Mouse (Mus musculus) ES-E14 (cell line): ENCODE measurements around the gene Ufd1.

Source experiments
- CHD2 ChIP-seq: IDR thresholded peaks from 2 replicates; pipeline ENCODE4 v1.6.1; 2014; ENCODE audit warnings: mild to moderate bottlenecking, low read depth, low read length, inconsistent platforms
- HCFC1 ChIP-seq: IDR thresholded peaks from 2 replicates; pipeline ENCODE4 v1.6.1; 2012; ENCODE audit warnings: low read length, inconsistent platforms, borderline replicate concordance; ENCODE audit not compliant: insufficient read depth
- MAFK ChIP-seq: IDR thresholded peaks from 2 replicates; pipeline ENCODE4 v1.6.1; 2014; ENCODE audit warnings: mild to moderate bottlenecking, low read depth, low read length, inconsistent platforms; ENCODE audit not compliant: insufficient read depth
- ZC3H11A ChIP-seq: IDR thresholded peaks from 2 replicates; pipeline ENCODE4 v1.6.1; 2012; ENCODE audit warnings: low read depth, mild to moderate bottlenecking, inconsistent platforms, low read length, borderline replicate concordance
- ZNF384 ChIP-seq: IDR thresholded peaks from 2 replicates; pipeline ENCODE4 v1.6.1; 2012; ENCODE audit warnings: low read depth, low read length, inconsistent platforms

DNA sequence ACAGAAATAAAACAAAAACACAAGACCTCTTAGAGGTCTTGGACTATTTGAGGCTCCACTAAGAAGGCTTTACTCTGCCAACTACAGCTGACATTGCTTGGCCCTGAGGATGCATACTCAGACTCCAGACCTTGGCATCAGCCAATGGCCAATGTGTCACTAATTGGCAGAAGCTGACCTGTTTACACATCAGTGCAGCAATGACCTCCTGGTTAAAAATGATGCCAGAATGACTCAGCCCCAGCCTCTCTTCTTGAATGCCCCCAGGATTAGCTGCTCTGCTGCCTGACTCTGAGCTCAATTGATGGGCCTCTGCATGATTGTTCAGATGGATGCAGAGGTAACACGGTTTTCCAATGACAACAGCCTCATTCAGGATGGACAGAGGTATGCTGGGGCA lies 48.6 kb downstream of the Ufd1 start:
- TF ChIP-seq ZC3H11A (no peak), ZNF384 (no peak), CHD2 (no peak), MAFK (no peak), HCFC1 (no peak)
